Mouse (Mus musculus): ENCODE results near the gene Lamb2. TPM values are rescaled to one million over a fixed set of nuclear protein-coding genes. Genes with fewer than 3 reads are reported as not detected.

Lamb2 gene
- polyA plus RNA-seq, 1 experiment = 40.5 TPM

- 88% methylated on average over 7 of the region's 7 CpGs for WGBS
- no peak overlapping the region for H3K27ac ChIP-seq (ENCODE audit: insufficient read depth, low read length)
These were observed 29.2 kb downstream of the Lamb2 start for GRCm38 (mm10) chr9:108508776-108509175.

GRCm38 (mm10) chr9:108516380-108517251 lies 37.1 kb downstream of the Lamb2 start, which contains the start of gene Qrich1:
Gene Qrich1, plus strand, starts transcription at chr9:108516806.
- H3K27me3 ChIP-seq (ENCODE audit: control insufficient read depth, insufficient read depth, low read length) = no peaks in the 10 kb centered on the region
- peaks cover 6% of the 10 kb centered on the region; the same call in 1 of the 2 replicates for H3K4me1 ChIP-seq (ENCODE audit: control insufficient read depth, insufficient read depth, insufficient read length)
- TF ChIP-seq POLR2A (IDR thresholded peaks at IDR 0.05; ENCODE audit: low read depth, low read length) (peak; percentile 65), CTCF (IDR thresholded peaks at IDR 0.05; ENCODE audit: extremely low read depth, insufficient read depth, insufficient read length, insufficient replicate concordance) (no peak)
- peaks cover 27% of the 10 kb centered on the region for H3K36me3 ChIP-seq (ENCODE audit: control insufficient read depth, insufficient read depth, low read length)
- H3K27ac ChIP-seq (ENCODE audit: insufficient read depth, low read length) = peak within 1 kb of the TSS; percentile 98
- peak; percentile 92 to 95 for DNase-seq (ENCODE audit: low read depth in 1 of 2, low spot score in 2 of 2)
- peak within 1 kb of the TSS; percentile 94 for H3K4me3 ChIP-seq (ENCODE audit: extremely low read depth, insufficient read depth, insufficient read length)
- WGBS = 2% methylated on average over 52 of the region's 55 CpGs

More at GRCm38 (mm10) chr9:108508776-108509175, 29.2 kb downstream of the Lamb2 start:
- TF ChIP-seq POLR2A (IDR thresholded peaks at IDR 0.05; ENCODE audit: low read depth, low read length) (no peak), CTCF (IDR thresholded peaks at IDR 0.05; ENCODE audit: extremely low read depth, insufficient read depth, insufficient read length, insufficient replicate concordance) (no peak)
- Histone ChIP-seq H3K4me1 (ENCODE audit: control insufficient read depth, insufficient read depth, insufficient read length) (peaks cover 9% of the 10 kb centered on the region; the same call in 1 of the 2 replicates), H3K4me3 (ENCODE audit: extremely low read depth, insufficient read depth, insufficient read length) (no peak overlapping the region), H3K27me3 (ENCODE audit: control insufficient read depth, insufficient read depth, low read length) (no peaks in the 10 kb centered on the region), H3K36me3 (ENCODE audit: control insufficient read depth, insufficient read depth, low read length) (peaks cover 23% of the 10 kb centered on the region)
- no peak for DNase-seq (ENCODE audit: low read depth in 1 of 2, low spot score in 2 of 2)

GRCm38 (mm10) chr9:108517253-108517930 lies 37.9 kb downstream of the Lamb2 start:
- H3K27me3 ChIP-seq (ENCODE audit: control insufficient read depth, insufficient read depth, low read length) = no peaks in the 10 kb centered on the region
- H3K4me1 ChIP-seq (ENCODE audit: control insufficient read depth, insufficient read depth, insufficient read length) = peaks cover 6% of the 10 kb centered on the region; the same call in 1 of the 2 replicates
- under 1% methylated on average over 70 of the region's 95 CpGs for WGBS
- peak overlapping the region; percentile 94 for H3K4me3 ChIP-seq (ENCODE audit: extremely low read depth, insufficient read depth, insufficient read length)
- peak; percentile 57 to 83 for DNase-seq (ENCODE audit: low read depth in 1 of 2, low spot score in 2 of 2)
- H3K36me3 ChIP-seq (ENCODE audit: control insufficient read depth, insufficient read depth, low read length) = peaks cover 23% of the 10 kb centered on the region
- H3K27ac ChIP-seq (ENCODE audit: insufficient read depth, low read length) = peak overlapping the region; percentile 98
- TF ChIP-seq CTCF (IDR thresholded peaks at IDR 0.05; ENCODE audit: extremely low read depth, insufficient read depth, insufficient read length, insufficient replicate concordance) = no peak
- TF ChIP-seq POLR2A (IDR thresholded peaks at IDR 0.05; ENCODE audit: low read depth, low read length) = no peak

DNA sequence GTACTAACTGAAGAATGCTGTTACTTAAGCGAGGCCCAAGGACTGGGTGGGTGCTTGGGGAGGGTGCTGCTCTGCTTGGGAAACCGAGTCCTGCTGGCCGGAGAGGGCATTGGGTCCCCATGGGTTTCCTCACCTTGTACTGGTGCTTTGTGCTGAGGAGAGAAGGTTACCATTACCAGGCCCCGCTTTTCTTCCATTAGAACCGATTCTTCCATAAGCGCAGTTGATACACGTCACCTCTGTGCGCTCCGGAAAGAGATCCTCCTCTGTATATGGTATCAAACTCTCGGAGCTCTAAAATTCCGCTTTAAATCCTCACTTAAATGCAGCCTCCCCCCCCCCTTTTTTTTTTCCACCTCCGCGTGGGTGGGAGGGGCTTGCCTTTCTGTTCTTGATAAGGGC lies 38.4 kb downstream of the Lamb2 start:
- H3K27me3 ChIP-seq (ENCODE audit: control insufficient read depth, insufficient read depth, low read length) = no peaks in the 10 kb centered on the region
- under 1% methylated on average over 13 of the region's 13 CpGs for WGBS
- H3K4me3 ChIP-seq (ENCODE audit: extremely low read depth, insufficient read depth, insufficient read length) = peak overlapping the region; percentile 94
- no peak for TF ChIP-seq POLR2A (IDR thresholded peaks at IDR 0.05; ENCODE audit: low read depth, low read length)
- no peak for TF ChIP-seq CTCF (IDR thresholded peaks at IDR 0.05; ENCODE audit: extremely low read depth, insufficient read depth, insufficient read length, insufficient replicate concordance)
- peaks cover 19% of the 10 kb centered on the region for H3K36me3 ChIP-seq (ENCODE audit: control insufficient read depth, insufficient read depth, low read length)
- H3K4me1 ChIP-seq (ENCODE audit: control insufficient read depth, insufficient read depth, insufficient read length) = peaks cover 6% of the 10 kb centered on the region; the same call in 1 of the 2 replicates
- peak overlapping the region; percentile 91 for H3K27ac ChIP-seq (ENCODE audit: insufficient read depth, low read length)
- peak in 1 of 2 experiments; percentile 57 for DNase-seq (ENCODE audit: low read depth in 1 of 2, low spot score in 2 of 2)

DNA sequence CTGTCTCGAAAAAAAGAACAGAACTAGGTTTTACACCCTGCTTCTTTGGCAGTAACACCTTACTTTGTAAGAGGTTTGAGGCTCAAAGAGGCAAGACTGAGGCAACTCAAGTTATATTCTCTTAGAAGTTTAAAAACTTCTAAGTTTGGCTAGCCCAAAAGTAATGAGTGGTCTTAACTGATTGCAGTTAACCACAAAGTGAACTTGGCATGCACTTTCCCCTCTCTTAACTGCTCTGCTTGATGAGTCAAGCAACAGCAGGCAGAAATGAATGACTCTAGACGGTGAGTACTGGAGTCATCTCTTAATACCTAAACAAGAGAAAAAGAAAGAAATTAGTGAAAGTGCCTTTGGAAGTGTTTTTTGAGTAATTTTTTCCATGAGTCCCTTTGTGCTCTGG lies 42.1 kb downstream of the Lamb2 start:
- peaks cover 5% of the 10 kb centered on the region; the same call in 1 of the 2 replicates for H3K4me1 ChIP-seq (ENCODE audit: control insufficient read depth, insufficient read depth, insufficient read length)

DNA sequence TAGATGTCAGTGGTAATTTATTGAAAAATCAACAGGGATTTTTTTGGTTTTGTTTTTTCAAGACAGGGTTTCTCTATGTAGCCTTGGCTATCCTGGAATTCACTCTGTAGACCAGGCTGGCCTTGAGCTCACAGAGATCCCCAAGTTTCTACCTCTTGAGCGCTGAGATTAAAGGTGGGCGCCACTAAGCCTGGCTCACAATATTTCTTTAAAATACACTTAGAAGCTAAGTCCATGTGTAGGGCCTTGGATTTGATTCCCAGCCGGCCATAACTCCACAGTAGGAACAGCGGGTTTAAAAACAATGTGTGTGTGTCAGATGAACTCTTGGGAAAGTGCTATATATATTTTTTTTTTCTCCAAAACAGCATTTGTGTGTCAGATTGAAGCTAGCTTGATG lies 43.8 kb downstream of the Lamb2 start:
- TF ChIP-seq POLR2A (IDR thresholded peaks at IDR 0.05; ENCODE audit: low read depth, low read length) = no peak
- TF ChIP-seq CTCF (IDR thresholded peaks at IDR 0.05; ENCODE audit: extremely low read depth, insufficient read depth, insufficient read length, insufficient replicate concordance) = no peak
- 96% methylated on average over 4 of the region's 4 CpGs for WGBS
- H3K4me1 ChIP-seq (ENCODE audit: control insufficient read depth, insufficient read depth, insufficient read length) = peaks cover 5% of the 10 kb centered on the region; the same call in 1 of the 2 replicates
- H3K36me3 ChIP-seq (ENCODE audit: control insufficient read depth, insufficient read depth, low read length) = peaks cover 9% of the 10 kb centered on the region
- H3K27me3 ChIP-seq (ENCODE audit: control insufficient read depth, insufficient read depth, low read length) = no peaks in the 10 kb centered on the region
- no peak for DNase-seq (ENCODE audit: low read depth in 1 of 2, low spot score in 2 of 2)
- no peak overlapping the region for H3K27ac ChIP-seq (ENCODE audit: insufficient read depth, low read length)
- H3K4me3 ChIP-seq (ENCODE audit: extremely low read depth, insufficient read depth, insufficient read length) = no peak overlapping the region

More for the DNA sequence above, 42.1 kb downstream of the Lamb2 start:
- no peaks in the 10 kb centered on the region for H3K27me3 ChIP-seq (ENCODE audit: control insufficient read depth, insufficient read depth, low read length)
- 57% methylated on average over 2 of the region's 2 CpGs for WGBS
- H3K36me3 ChIP-seq (ENCODE audit: control insufficient read depth, insufficient read depth, low read length) = peaks cover 9% of the 10 kb centered on the region
- TF ChIP-seq POLR2A (IDR thresholded peaks at IDR 0.05; ENCODE audit: low read depth, low read length) = no peak
- TF ChIP-seq CTCF (IDR thresholded peaks at IDR 0.05; ENCODE audit: extremely low read depth, insufficient read depth, insufficient read length, insufficient replicate concordance) = no peak
- no peak overlapping the region for H3K4me3 ChIP-seq (ENCODE audit: extremely low read depth, insufficient read depth, insufficient read length)
- no peak for DNase-seq (ENCODE audit: low read depth in 1 of 2, low spot score in 2 of 2)
- H3K27ac ChIP-seq (ENCODE audit: insufficient read depth, low read length) = no peak overlapping the region

Measured in spleen, adult 2 months (tissue).